Mouse (Mus musculus) embryonic fibroblast, embryonic 13.5 days (primary cell): ENCODE data around the gene Dact2. TPM values are rescaled to one million over a fixed set of nuclear protein-coding genes. Genes with fewer than 3 reads are reported as not detected.
A peak's percentile ranks its signal among the peaks of the same experiment; 100 is the strongest.

Experiments used
- H3K27ac ChIP-seq: 2 replicates; pipeline ENCODE4 v1.5.1; 2012; ENCODE audit warnings: low read length, control low read depth, inconsistent platforms; ENCODE audit not compliant: insufficient read depth
- H3K4me1 ChIP-seq: 2 replicates; pipeline ENCODE4 v1.6.1; 2011; ENCODE audit warnings: low read length; ENCODE audit not compliant: control insufficient read depth, insufficient read depth
- H3K4me3 ChIP-seq: 2 replicates; pipeline ENCODE4 v1.5.1; 2011; ENCODE audit warnings: mild to moderate bottlenecking, control low read depth, low read length; ENCODE audit not compliant: insufficient read depth
- CTCF ChIP-seq: IDR thresholded peaks from 2 replicates; pipeline ENCODE4 v1.5.1; 2011; ENCODE audit warnings: mild to moderate bottlenecking, control low read depth, low read length, moderate library complexity, borderline replicate concordance; ENCODE audit not compliant: insufficient read depth
- POLR2A ChIP-seq: IDR thresholded peaks from 2 replicates; pipeline ENCODE4 v1.6.1; 2011; ENCODE audit warnings: low read depth, mild to moderate bottlenecking, control low read depth, low read length, moderate library complexity
- polyA plus RNA-seq: library from polyadenylated mRNA; stranded (reverse); fragments of >200 nt; gene quantifications from 2 replicates; pipeline ENCODE4 v1.2.4, GENCODE M21; 2011; ENCODE audit warnings: low read depth; ENCODE audit not compliant: missing spikeins, insufficient read length

Dact2 gene
- polyA plus RNA-seq, 1 experiment: 0.49 TPM

- H3K4me1 ChIP-seq: peaks cover 14% of the 10 kb centered on the region
- no peak overlapping the region for H3K4me3 ChIP-seq
- TF ChIP-seq CTCF (no peak), POLR2A (no peak)
- no peak overlapping the region for H3K27ac ChIP-seq
Observed at GRCm38 (mm10) chr17:14166746-14167432, 37.2 kb downstream of the Dact2 start.

GRCm38 (mm10) chr17:14165934-14166610 is 38.0 kb downstream of the Dact2 start:
- Histone ChIP-seq H3K27ac (no peak overlapping the region), H3K4me3 (no peak overlapping the region), H3K4me1 (peaks cover 15% of the 10 kb centered on the region)
- TF ChIP-seq POLR2A (no peak), CTCF (no peak)

- Histone ChIP-seq H3K4me1 (peaks cover 16% of the 10 kb centered on the region), H3K4me3 (no peak overlapping the region), H3K27ac (no peak overlapping the region)
- TF ChIP-seq POLR2A: no peak
- TF ChIP-seq CTCF: no peak
Observed at GRCm38 (mm10) chr17:14165332-14165876, 38.7 kb downstream of the Dact2 start.

- no peak overlapping the region for H3K4me3 ChIP-seq
- peak overlapping the region; percentile 53 for H3K27ac ChIP-seq
- TF ChIP-seq POLR2A (no peak), CTCF (no peak)
- H3K4me1 ChIP-seq: peaks cover 5% of the 10 kb centered on the region
Observed at GRCm38 (mm10) chr17:14160846-14161245, 43.3 kb downstream of the Dact2 start.

GRCm38 (mm10) chr17:14157779-14158195 is 46.3 kb downstream of the Dact2 start:
- H3K4me1 ChIP-seq: peaks cover 3% of the 10 kb centered on the region
- no peak overlapping the region for H3K27ac ChIP-seq
- no peak overlapping the region for H3K4me3 ChIP-seq
- no peak for TF ChIP-seq CTCF
- no peak for TF ChIP-seq POLR2A

Other genes starting within 250 kb of the Dact2 start
- not detected in 2 replicates for gene Gm7356, start 200.6 kb downstream of the Dact2 start, polyA plus RNA-seq
- gene Gm7358, start 144.8 kb downstream of the Dact2 start, polyA plus RNA-seq: not detected in 2 replicates
- 75.3 and 88.4 TPM in 2 replicates for gene Smoc2, start 75.2 kb upstream of the Dact2 start, polyA plus RNA-seq